Mouse (Mus musculus) MEL (cell line): ENCODE measurements around the gene Mfsd4b4. TPM values are rescaled to one million over a fixed set of nuclear protein-coding genes. Genes with fewer than 3 reads are reported as not detected.

Source experiments
- DNase-seq: peaks from one replicate; pipeline ENCODE4 v3.0.0; 2011; ENCODE audit warnings: low read depth, low spot score
- H3K27ac ChIP-seq: 2 replicates; pipeline ENCODE4 v1.5.1; 2012; ENCODE audit warnings: low read depth, mild to moderate bottlenecking, control low read depth, low read length, moderate library complexity; ENCODE audit not compliant: control insufficient read depth
- H3K27me3 ChIP-seq, 2 experiments: fragments of 150-350 bp in 1 of 2; sonication (generic) in 1 of 2; 2 replicates each; pipeline ENCODE4 v1.6.1; 2012; ENCODE audit warnings: low read length in 2 of 2, mild to moderate bottlenecking in 2 of 2, improper control_type of control experiment in 1 of 2, moderate library complexity in 1 of 2; ENCODE audit not compliant: insufficient read depth in 2 of 2, control insufficient read depth in 1 of 2
- H3K36me3 ChIP-seq, 2 experiments: 2 replicates each; pipeline ENCODE4 v1.6.1; 2012 to 2014; ENCODE audit warnings: low read length in 2 of 2, improper control_type of control experiment in 1 of 2, inconsistent platforms in 1 of 2, mild to moderate bottlenecking in 1 of 2; ENCODE audit not compliant: insufficient read depth in 2 of 2, control insufficient read depth in 1 of 2
- H3K4me1 ChIP-seq, 2 experiments: fragments of 150-350 bp in 1 of 2; sonication (generic) in 1 of 2; 2 replicates each; pipeline ENCODE4 v1.6.1; 2012; ENCODE audit warnings: low read length in 2 of 2, improper control_type of control experiment in 1 of 2, mild to moderate bottlenecking in 1 of 2; ENCODE audit not compliant: insufficient read depth in 2 of 2, control insufficient read depth in 1 of 2
- H3K4me3 ChIP-seq, 2 experiments: fragments of 150-350 bp in 1 of 2; sonication (generic) in 1 of 2; 2 replicates each; pipeline ENCODE4 v1.5.1; 2012; ENCODE audit warnings: low read depth in 2 of 2, low read length in 2 of 2, mild to moderate bottlenecking in 2 of 2, moderate library complexity in 2 of 2, control low read depth in 1 of 2, improper control_type of control experiment in 1 of 2; ENCODE audit not compliant: control insufficient read depth in 1 of 2, insufficient read depth in 1 of 2
- H3K79me2 ChIP-seq: 2 replicates; pipeline ENCODE4 v1.6.1; 2012; ENCODE audit warnings: mild to moderate bottlenecking, low read length, moderate library complexity; ENCODE audit not compliant: control insufficient read depth, poor library complexity, insufficient read depth
- H3K9ac ChIP-seq: 2 replicates; pipeline ENCODE4 v1.6.1; 2012; ENCODE audit warnings: low read depth, mild to moderate bottlenecking, control low read depth, low read length, moderate library complexity; ENCODE audit not compliant: control insufficient read depth, poor library complexity, severe bottlenecking
- H3K9me3 ChIP-seq: fragments of 150-350 bp; sonication (generic); replicated peaks from 2 replicates; pipeline ENCODE4 v1.6.1; 2012; ENCODE audit warnings: mild to moderate bottlenecking, low read length, improper control_type of control experiment, moderate library complexity; ENCODE audit not compliant: insufficient read depth
- CHD1 ChIP-seq: IDR thresholded peaks from 2 replicates; pipeline ENCODE4 v1.6.1; 2012; ENCODE audit warnings: low read depth, mild to moderate bottlenecking, inconsistent platforms, low read length, improper control_type of control experiment
- CHD2 ChIP-seq: IDR thresholded peaks from 2 replicates; pipeline ENCODE4 v1.6.1; 2011; ENCODE audit warnings: low read length, improper control_type of control experiment
- CTCF ChIP-seq, 3 experiments: IDR thresholded peaks in 2 of 3; conservative IDR thresholded peaks in 1 of 3; 2 replicates each; pipeline ENCODE4 v1.5.1; 2011 to 2012; ENCODE audit warnings: low read length in 3 of 3, low read depth in 2 of 3, mild to moderate bottlenecking in 2 of 3, improper control_type of control experiment in 1 of 3, inconsistent platforms in 1 of 3, mixed read lengths in 1 of 3, moderate library complexity in 1 of 3; ENCODE audit not compliant: control insufficient read depth in 1 of 3, insufficient read depth in 1 of 3, poor library complexity in 1 of 3, severe bottlenecking in 1 of 3
- E2F4 ChIP-seq: IDR thresholded peaks from 2 replicates; pipeline ENCODE4 v1.6.1; 2011; ENCODE audit warnings: low read depth, low read length, improper control_type of control experiment, borderline replicate concordance
- ELF1 ChIP-seq: IDR thresholded peaks from 2 replicates; pipeline ENCODE4 v1.6.1; 2014; ENCODE audit warnings: low read depth, mild to moderate bottlenecking, inconsistent platforms, low read length, improper control_type of control experiment, moderate library complexity
- EP300 ChIP-seq, 2 experiments: IDR thresholded peaks; 2 replicates each; pipeline ENCODE4 v1.6.1; 2011; ENCODE audit warnings: improper control_type of control experiment in 2 of 2, low read length in 2 of 2, low read depth in 1 of 2, mild to moderate bottlenecking in 1 of 2
- GATA1 ChIP-seq: IDR thresholded peaks from 2 replicates; pipeline ENCODE4 v1.6.1; 2011; ENCODE audit warnings: low read depth, low read length, improper control_type of control experiment
- HCFC1 ChIP-seq: IDR thresholded peaks from 2 replicates; pipeline ENCODE4 v1.6.1; 2012; ENCODE audit warnings: low read depth, mild to moderate bottlenecking, inconsistent platforms, low read length, improper control_type of control experiment, moderate library complexity
- MAX ChIP-seq: IDR thresholded peaks from 2 replicates; pipeline ENCODE4 v1.6.1; 2011; ENCODE audit warnings: low read length, improper control_type of control experiment
- MXI1 ChIP-seq: IDR thresholded peaks from 2 replicates; pipeline ENCODE4 v1.6.1; 2011; ENCODE audit warnings: mild to moderate bottlenecking, low read depth, low read length, improper control_type of control experiment
- MYB ChIP-seq: IDR thresholded peaks from 2 replicates; pipeline ENCODE4 v1.6.1; 2011; ENCODE audit warnings: mild to moderate bottlenecking, low read depth, low read length, improper control_type of control experiment
- MYC ChIP-seq: IDR thresholded peaks from 2 replicates; pipeline ENCODE4 v1.6.1; 2011; ENCODE audit warnings: low read depth, mild to moderate bottlenecking, low read length, improper control_type of control experiment, moderate library complexity
- NELFE ChIP-seq: IDR thresholded peaks from 2 replicates; pipeline ENCODE4 v1.6.1; 2011; ENCODE audit warnings: low read depth, low read length, improper control_type of control experiment
- RAD21 ChIP-seq: IDR thresholded peaks from 2 replicates; pipeline ENCODE4 v1.6.1; 2011; ENCODE audit warnings: mild to moderate bottlenecking, low read depth, low read length, improper control_type of control experiment
- RCOR1 ChIP-seq: IDR thresholded peaks from 2 replicates; pipeline ENCODE4 v1.6.1; 2012; ENCODE audit warnings: low read depth, mild to moderate bottlenecking, inconsistent platforms, low read length, improper control_type of control experiment
- SIN3A ChIP-seq: IDR thresholded peaks from 2 replicates; pipeline ENCODE4 v1.6.1; 2012; ENCODE audit warnings: low read length, improper control_type of control experiment, inconsistent platforms
- SMC3 ChIP-seq: IDR thresholded peaks from 2 replicates; pipeline ENCODE4 v1.6.1; 2011; ENCODE audit warnings: low read depth, low read length, improper control_type of control experiment
- TBP ChIP-seq: IDR thresholded peaks from 2 replicates; pipeline ENCODE4 v1.8.0; 2011; ENCODE audit warnings: low read depth, low read length, improper control_type of control experiment
- TCF12 ChIP-seq: IDR thresholded peaks from 2 replicates; pipeline ENCODE4 v1.6.1; 2014; ENCODE audit warnings: low read depth, mild to moderate bottlenecking, inconsistent platforms, low read length, improper control_type of control experiment, moderate library complexity
- UBTF ChIP-seq: IDR thresholded peaks from 2 replicates; pipeline ENCODE4 v1.6.1; 2012; ENCODE audit warnings: low read depth, mild to moderate bottlenecking, inconsistent platforms, low read length, improper control_type of control experiment, moderate library complexity, borderline replicate concordance; ENCODE audit not compliant: insufficient read depth
- USF1 ChIP-seq: IDR thresholded peaks from 2 replicates; pipeline ENCODE4 v1.6.1; 2014; ENCODE audit warnings: low read depth, mild to moderate bottlenecking, inconsistent platforms, low read length, improper control_type of control experiment, moderate library complexity
- ZC3H11A ChIP-seq: IDR thresholded peaks from 2 replicates; pipeline ENCODE4 v1.6.1; 2012; ENCODE audit warnings: low read depth, mild to moderate bottlenecking, inconsistent platforms, low read length, improper control_type of control experiment
- ZKSCAN1 ChIP-seq: IDR thresholded peaks from 2 replicates; pipeline ENCODE4 v1.6.1; 2012; ENCODE audit warnings: low read depth, mild to moderate bottlenecking, inconsistent platforms, low read length, improper control_type of control experiment, moderate library complexity
- ZMIZ1 ChIP-seq: IDR thresholded peaks from 2 replicates; pipeline ENCODE4 v1.6.1; 2012; ENCODE audit warnings: low read depth, mild to moderate bottlenecking, inconsistent platforms, low read length, improper control_type of control experiment, moderate library complexity
- polyA plus RNA-seq, 2 experiments: library from polyadenylated mRNA; stranded (reverse) in 1 of 2; unstranded in 1 of 2; fragments of >175 nt in 1 of 2; fragments of >200 nt in 1 of 2; gene quantifications; 2 replicates each; pipeline versions ENCODE4 v1.2.1 to v1.2.4; 2012; ENCODE audit warnings: low replicate concordance in 2 of 2, low read depth in 1 of 2; ENCODE audit not compliant: insufficient read length in 2 of 2, insufficient read depth in 1 of 2, missing spikeins in 1 of 2
- total RNA-seq: library from RNA; depleted of rRNA; stranded (reverse); fragments of 300-350 nt; gene quantifications from 2 replicates; pipeline ENCODE4 v1.2.3, GENCODE M21; 2012

Gene Mfsd4b4
- total and polyA plus RNA-seq, 3 experiments = 0.04 TPM; not detected in 2

- DNase-seq = no peak
- H3K9me3 ChIP-seq = no peaks in the 10 kb centered on the region
- H3K4me1 ChIP-seq = peaks cover 0 to 4% of the 10 kb centered on the region in 2 experiments; a peak in 1 of 4 replicates
- H3K27me3 ChIP-seq = peaks cover 0 to 2% of the 10 kb centered on the region in 2 experiments; a peak in 2 of 4 replicates
- H3K79me2 ChIP-seq = no peaks in the 10 kb centered on the region
- H3K9ac ChIP-seq = no peak overlapping the region
- H3K4me3 ChIP-seq = no peak overlapping the region
- TF ChIP-seq SMC3 (no peak), HCFC1 (no peak), TCF12 (no peak), CHD2 (no peak), UBTF (no peak), MYB (no peak), MYC (no peak), RCOR1 (no peak), E2F4 (no peak), USF1 (no peak), SIN3A (no peak), ZC3H11A (no peak), GATA1 (no peak), ZMIZ1 (no peak), TBP (no peak), CHD1 (no peak)
- no peak overlapping the region for H3K27ac ChIP-seq
- peaks cover 0 to 4% of the 10 kb centered on the region in 2 experiments; a peak in 1 of 4 replicates for H3K36me3 ChIP-seq
Observed at GRCm38 (mm10) chr10:39888621-39889020, 10.4 kb downstream of the Mfsd4b4 start.

- no peaks in the 10 kb centered on the region for H3K79me2 ChIP-seq
- peak; percentile 8 for DNase-seq
- H3K9me3 ChIP-seq = no peaks in the 10 kb centered on the region
- no peak overlapping the region for H3K9ac ChIP-seq
- H3K27me3 ChIP-seq = no peaks in the 10 kb centered on the region
- peaks cover 3 to 6% of the 10 kb centered on the region in 2 experiments for H3K4me1 ChIP-seq
- TF ChIP-seq ELF1 (no peak), NELFE (no peak), RAD21 (no peak), MXI1 (no peak), MAX (no peak), GATA1 (peak; percentile 70), ZC3H11A (no peak), CTCF (IDR thresholded peaks at IDR 0.05 in 2 of 3, conservative IDR thresholded peaks at IDR 0.05 in 1 of 3; ENCODE audit: control insufficient read depth in 1 of 3, insufficient read depth in 1 of 3, low read depth in 2 of 3, low read length in 3 of 3, poor library complexity in 1 of 3, severe bottlenecking in 1 of 3) (no peak), ZKSCAN1 (no peak), EP300 (IDR thresholded peaks at IDR 0.05; ENCODE audit: low read depth in 1 of 2, low read length in 2 of 2) (peak; percentile 34 to 39; a peak in 3 of 4 replicates), TCF12 (peak; percentile 46)
- H3K4me3 ChIP-seq = no peak overlapping the region
- H3K36me3 ChIP-seq = peaks cover 6 to 13% of the 10 kb centered on the region in 2 experiments
- H3K27ac ChIP-seq = no peak overlapping the region
Observed at GRCm38 (mm10) chr10:39865509-39865908, 33.5 kb downstream of the Mfsd4b4 start.
